Mouse (Mus musculus) urinary bladder, postnatal 36 days (tissue): ENCODE measurements around the gene Crip1.

Experiments
- DNase-seq, 2 experiments: peaks; one replicate each; pipeline ENCODE4 v3.0.0; 2022; ENCODE audit warnings: low spot score in 2 of 2, mixed read lengths in 1 of 2

Crip1 gene

DNA sequence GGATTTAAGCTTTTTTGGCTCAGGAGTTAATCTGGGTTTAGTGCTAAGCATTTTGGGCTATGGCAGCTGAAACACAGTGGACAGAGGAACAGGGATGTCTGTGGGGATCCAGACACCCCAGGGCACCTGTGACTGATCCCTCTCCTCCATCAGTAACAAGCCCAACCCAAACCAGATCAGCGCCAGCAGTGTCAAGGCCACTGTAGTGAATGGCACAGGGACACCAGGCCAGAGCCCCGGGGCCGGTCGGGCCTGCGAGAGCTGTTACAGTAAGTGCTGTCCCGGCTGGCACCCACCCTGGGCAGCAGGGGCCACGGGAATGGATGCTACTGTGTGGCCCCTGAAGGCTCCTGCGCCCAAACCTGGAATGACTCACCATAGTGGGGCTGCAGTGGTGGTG is 15.4 kb upstream of the Crip1 start:
- no peak for DNase-seq

- no peak for DNase-seq
These were observed 14.5 kb upstream of the Crip1 start for GRCm38 (mm10) chr12:113131601-113132000.

GRCm38 (mm10) chr12:113132567-113132966 is 13.5 kb upstream of the Crip1 start:
- DNase-seq: peak in 1 of 2 experiments; percentile 73

- DNase-seq: no peak
These were observed 12.9 kb upstream of the Crip1 start for GRCm38 (mm10) chr12:113133260-113133659.

GRCm38 (mm10) chr12:113133861-113134403 is 12.2 kb upstream of the Crip1 start:
- DNase-seq: no peak

DNA sequence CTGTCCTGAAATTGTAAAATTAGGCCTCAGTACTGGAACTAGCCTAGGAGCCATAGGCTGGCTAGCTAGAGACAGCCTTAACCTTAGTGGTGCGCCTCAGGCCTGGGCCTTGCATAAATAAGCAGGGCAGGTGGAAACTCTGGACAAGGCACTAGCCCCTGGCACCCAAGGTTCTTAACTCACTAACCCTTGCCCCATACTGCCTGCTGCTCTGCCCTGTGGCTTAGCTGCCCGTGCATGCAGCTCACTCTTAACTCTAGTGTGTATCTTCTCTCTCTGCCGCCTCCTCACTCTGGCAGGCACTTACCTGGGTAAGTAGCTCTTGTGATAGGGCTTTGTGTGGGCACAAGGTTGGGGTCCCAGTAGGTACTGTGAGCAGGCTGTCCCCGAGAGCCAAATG is 11.6 kb upstream of the Crip1 start:
- DNase-seq: no peak

DNA sequence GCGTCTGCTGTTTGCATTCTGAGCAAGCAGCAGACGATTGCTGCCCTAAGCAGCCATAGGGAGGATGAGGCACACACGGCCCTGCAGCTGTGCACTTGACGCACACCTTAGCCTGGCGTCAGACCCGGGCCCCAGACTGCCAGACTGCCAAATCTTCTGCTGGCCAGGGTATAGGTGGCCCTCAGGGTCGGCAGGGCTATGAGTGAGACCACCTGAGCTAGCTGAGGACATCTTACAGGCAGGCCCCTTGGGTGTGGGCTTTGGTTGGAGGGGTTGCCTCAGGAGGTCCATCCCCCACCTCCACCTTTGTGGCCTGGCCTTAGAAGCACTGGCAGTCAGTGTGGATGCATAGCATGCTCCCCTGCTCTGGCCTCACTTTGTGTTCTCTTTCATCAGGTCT is 10.7 kb upstream of the Crip1 start:
- DNase-seq: no peak

- DNase-seq: no peak
These were observed 9.6 kb upstream of the Crip1 start for GRCm38 (mm10) chr12:113136492-113137020.

DNA sequence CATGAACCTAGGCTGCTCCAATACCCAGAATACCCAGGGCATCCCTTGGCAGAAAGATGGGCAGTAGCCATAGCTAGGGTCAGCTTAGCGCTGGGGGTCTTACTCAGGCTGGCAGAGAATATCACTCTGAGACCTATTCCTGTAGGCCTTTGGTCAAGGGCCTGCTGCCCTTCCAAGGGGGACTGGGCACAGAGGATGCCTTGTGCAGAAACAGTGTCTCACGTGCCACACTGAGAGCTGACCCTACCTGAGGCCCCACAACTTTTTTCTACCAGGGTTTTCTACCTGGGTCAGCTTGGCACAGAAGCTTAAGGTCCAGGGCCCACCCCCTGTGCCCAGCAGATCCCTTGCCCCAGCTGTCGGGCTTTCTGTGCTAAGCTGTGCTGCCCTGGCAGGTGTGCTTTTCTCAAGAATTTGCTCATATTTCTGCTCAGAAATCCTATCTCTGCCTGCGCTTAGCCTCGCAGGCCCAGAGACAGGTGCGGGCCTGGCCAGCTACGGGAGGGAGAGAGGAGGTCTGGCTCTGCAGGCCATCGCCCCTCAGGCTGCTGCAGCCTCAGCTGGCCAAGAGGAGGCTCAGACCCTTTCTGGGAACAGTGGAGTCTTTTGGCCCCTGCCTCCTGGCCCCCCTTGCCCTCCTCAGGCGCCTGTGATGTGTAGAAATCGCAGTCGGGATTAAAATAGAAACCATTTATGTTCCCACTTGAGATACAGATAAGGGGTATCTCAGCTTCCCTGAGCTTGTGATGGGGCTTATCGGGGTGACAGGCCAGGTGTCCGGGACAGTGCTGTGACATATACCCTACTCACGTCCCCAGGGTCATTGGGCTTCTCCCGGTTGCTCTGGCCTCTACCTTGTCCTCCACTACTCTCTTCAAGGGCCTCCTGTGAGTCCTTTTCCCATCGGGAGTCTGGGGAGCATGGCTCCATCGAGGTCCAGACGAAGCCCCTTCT is 8.6 kb upstream of the Crip1 start:
- no peak for DNase-seq

DNA sequence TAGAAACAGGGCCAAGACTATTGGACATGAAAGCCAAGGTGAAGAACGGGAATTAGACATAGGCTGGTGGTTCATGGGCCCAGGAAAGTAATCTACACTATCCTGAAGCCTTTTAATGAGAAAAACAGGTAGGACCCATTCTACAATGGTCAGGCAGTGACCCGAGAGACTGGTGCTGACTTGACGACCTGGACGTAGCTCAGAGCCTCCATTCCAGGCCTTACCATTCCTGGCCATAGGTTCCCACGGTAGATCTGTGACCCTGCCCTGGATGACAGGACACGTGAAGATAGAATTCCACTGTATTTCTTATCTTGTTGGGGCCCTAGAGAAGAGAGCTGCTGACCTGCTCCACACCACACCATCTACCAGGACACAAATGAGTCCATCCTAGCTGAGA is 7.8 kb upstream of the Crip1 start:
- DNase-seq: no peak

GRCm38 (mm10) chr12:113138901-113139864 is 6.9 kb upstream of the Crip1 start:
- peak; percentile 79 for DNase-seq

DNA sequence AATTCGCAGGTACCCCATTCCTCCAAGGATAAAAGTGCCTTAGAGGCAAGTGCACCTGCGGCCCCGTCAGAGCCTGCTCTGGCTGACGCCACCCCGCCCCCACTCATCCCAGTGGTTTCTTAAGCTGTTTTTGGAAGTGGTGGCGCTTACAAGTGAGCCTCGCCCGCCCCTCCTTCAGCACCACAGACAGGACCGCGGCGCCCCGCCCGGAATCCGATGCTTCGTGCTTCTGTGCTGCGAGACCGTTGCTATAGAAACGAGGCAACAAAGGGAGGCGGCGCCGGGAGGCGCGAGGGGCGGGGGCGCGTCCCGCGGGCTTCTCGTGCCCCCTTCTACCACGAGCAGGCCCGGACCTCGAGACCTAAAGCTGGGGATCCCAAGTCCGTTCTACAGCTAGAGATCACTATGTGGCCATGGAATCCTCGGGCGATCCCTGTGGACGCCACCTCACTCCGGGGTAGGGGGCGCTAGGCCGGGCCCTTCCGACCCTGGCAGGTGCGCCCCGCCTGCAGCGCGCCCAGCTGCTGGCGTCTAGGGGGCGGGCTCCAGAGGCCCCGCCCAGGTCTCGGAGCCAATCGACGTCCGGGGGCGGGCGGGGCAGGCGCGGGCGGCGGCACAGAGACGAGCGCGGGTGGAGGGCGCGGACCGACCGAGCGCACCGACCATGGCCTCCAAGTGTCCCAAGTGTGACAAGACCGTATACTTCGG is 6.1 kb upstream of the Crip1 start, which contains the start of gene Crip2:
Gene Crip2 (plus strand): TSS at position 329 of the 708 bp plus-strand sequence.
- peak; percentile 86 for DNase-seq

GRCm38 (mm10) chr12:113140616-113141411 is 5.3 kb upstream of the Crip1 start:
- peak in 1 of 2 experiments; percentile 74 for DNase-seq

DNA sequence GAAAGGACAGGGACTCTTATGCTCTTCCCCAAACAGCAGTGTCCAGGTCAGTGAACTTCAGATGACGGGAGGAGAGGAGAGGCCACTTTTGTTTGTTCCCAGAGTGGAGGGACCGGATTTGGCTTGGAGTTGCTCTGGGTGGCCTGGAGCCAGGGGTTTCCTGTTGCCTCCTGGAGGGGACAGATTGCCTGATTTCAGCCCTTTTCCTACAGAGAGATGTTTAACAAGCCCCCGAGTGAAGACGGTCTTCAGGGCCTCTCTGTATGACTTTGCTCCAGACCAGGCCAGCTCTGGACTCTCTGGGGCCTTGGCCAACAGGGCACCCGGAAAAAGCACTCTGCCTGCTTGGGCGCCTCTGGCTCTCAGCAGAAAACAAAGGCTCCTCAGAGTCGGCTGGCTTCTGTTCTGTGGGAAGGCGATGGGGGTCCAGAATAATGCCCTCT is 4.6 kb upstream of the Crip1 start:
- DNase-seq: peak in 1 of 2 experiments; percentile 56

- DNase-seq: peak in 1 of 2 experiments; percentile 74
These were observed 3.8 kb upstream of the Crip1 start for GRCm38 (mm10) chr12:113142021-113142975.

- peak in 1 of 2 experiments; percentile 25 for DNase-seq
These were observed 3.0 kb upstream of the Crip1 start for GRCm38 (mm10) chr12:113143164-113143563.

GRCm38 (mm10) chr12:113144001-113144756 is 1.9 kb upstream of the Crip1 start:
- DNase-seq: peak in 1 of 2 experiments; percentile 39

GRCm38 (mm10) chr12:113144886-113145285 is 1.2 kb upstream of the Crip1 start:
- DNase-seq: no peak
